Mouse (Mus musculus) E14TG2a.4 (cell line): ENCODE data around the gene Pcgf1.

Experiments used
- CTCF ChIP-seq: conservative IDR thresholded peaks from 2 replicates; pipeline ENCODE4 v1.5.1; 2014; ENCODE audit warnings: low read length
- NANOG ChIP-seq: IDR thresholded peaks from 2 replicates; pipeline ENCODE4 v1.6.1; 2014; ENCODE audit warnings: borderline replicate concordance, low read length, mixed read lengths
- POU5F1 ChIP-seq: IDR thresholded peaks from 2 replicates; pipeline ENCODE4 v1.6.1; 2014; ENCODE audit warnings: low read length, borderline replicate concordance

DNA sequence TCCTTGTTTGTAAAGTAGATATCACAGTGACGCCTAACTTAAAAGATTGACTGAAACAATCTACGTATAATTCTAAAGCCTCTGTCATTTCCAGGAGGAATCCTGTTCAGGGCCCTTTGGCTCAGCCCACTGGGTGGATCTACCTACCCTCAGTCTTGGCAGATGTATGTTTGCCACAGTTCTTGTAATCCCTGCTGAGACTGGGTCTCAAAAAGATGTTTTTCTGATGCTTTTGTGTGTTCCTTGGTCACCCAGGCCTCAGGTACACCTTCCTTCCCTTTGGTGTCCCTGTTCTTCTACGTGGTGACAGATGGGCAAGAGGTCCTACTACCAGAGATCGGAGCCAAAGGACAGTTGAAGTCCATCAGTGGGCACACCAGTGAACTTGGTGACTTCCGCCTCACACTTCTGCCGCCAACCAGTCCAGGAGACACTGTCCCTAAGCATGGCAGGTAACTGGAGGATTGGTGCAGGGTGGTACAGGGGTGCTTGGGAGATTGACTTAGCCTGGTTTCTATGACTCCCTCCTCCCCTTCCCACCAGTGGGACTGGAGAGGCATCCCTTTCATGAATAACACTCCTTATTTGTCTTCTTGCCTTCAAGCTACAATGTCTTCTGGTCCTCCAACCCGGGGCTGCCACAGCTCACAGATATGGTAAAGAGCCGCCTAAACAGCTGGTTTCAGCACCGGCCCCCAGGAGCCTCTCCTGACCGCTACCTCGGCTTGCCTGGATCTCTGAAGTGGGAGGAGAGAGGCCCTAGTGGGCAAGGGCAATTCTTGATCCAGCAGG, 38.9 kb downstream of the Pcgf1 start:
- no peak for TF ChIP-seq CTCF
- no peak for TF ChIP-seq NANOG
- TF ChIP-seq POU5F1 = no peak
